Mouse (Mus musculus) liver, embryonic 15.5 days (tissue): ENCODE measurements around the gene Unk. TPM values are rescaled to one million over a fixed set of nuclear protein-coding genes. Genes with fewer than 3 reads are reported as not detected.

Source experiments
- ATAC-seq: fragments of 200-750 bp; cut with Nextera tagmentation; 2 replicates; pipeline ENCODE4 v1.8.0; 2017; ENCODE audit warnings: moderate number of reproducible peaks, mild to moderate bottlenecking, moderate library complexity; ENCODE audit not compliant: insufficient read depth
- H3K27ac ChIP-seq: fragments of 300-500 bp; sonication (generic); replicated peaks from 2 replicates; pipeline ENCODE4 v1.5.1; 2015; ENCODE audit warnings: mild to moderate bottlenecking, inconsistent platforms
- H3K27me3 ChIP-seq: fragments of 300-500 bp; sonication (generic); 2 replicates; pipeline ENCODE4 v1.6.1; 2015; ENCODE audit warnings: mild to moderate bottlenecking, inconsistent platforms
- H3K36me3 ChIP-seq: fragments of 300-500 bp; sonication (generic); replicated peaks from 2 replicates; pipeline ENCODE4 v1.6.1; 2015; ENCODE audit warnings: moderate library complexity, mild to moderate bottlenecking, inconsistent platforms
- H3K4me1 ChIP-seq: fragments of 300-500 bp; sonication (generic); replicated peaks from 2 replicates; pipeline ENCODE4 v1.6.1; 2015; ENCODE audit warnings: inconsistent platforms
- H3K4me2 ChIP-seq: fragments of 300-500 bp; sonication (generic); 2 replicates; pipeline ENCODE4 v1.6.1; 2015; ENCODE audit warnings: moderate library complexity, mild to moderate bottlenecking, inconsistent platforms
- H3K4me3 ChIP-seq: fragments of 300-500 bp; sonication (generic); replicated peaks from 2 replicates; pipeline ENCODE4 v1.5.1; 2015; ENCODE audit warnings: mild to moderate bottlenecking, inconsistent platforms
- H3K9ac ChIP-seq: fragments of 300-500 bp; sonication (generic); 2 replicates; pipeline ENCODE4 v1.6.1; 2015; ENCODE audit warnings: moderate library complexity, mild to moderate bottlenecking, inconsistent platforms
- H3K9me3 ChIP-seq: fragments of 300-500 bp; sonication (generic); replicated peaks from 2 replicates; pipeline ENCODE4 v1.6.1; 2016; ENCODE audit warnings: inconsistent platforms
- WGBS: fragments of 180-500 bp; shearing (Covaris S2); methylation state at CpG from one replicate; pipeline ENCODE4 v1.1.7; 2015; ENCODE audit warnings: mixed read lengths; ENCODE audit not compliant: insufficient replicate concordance; 5-methylcytosine and 5-hydroxymethylcytosine counted together
- polyA plus RNA-seq: library from polyadenylated mRNA; unstranded; fragments of >200 nt; fragmentation: Nextera tagmentation; extraction: Ambion mirVana; gene quantifications from 2 replicates; pipeline ENCODE4 v1.2.1, GENCODE M21; 2015

Gene Unk
- polyA plus RNA-seq, 1 experiment from 2014 or later: 10.1 TPM

DNA sequence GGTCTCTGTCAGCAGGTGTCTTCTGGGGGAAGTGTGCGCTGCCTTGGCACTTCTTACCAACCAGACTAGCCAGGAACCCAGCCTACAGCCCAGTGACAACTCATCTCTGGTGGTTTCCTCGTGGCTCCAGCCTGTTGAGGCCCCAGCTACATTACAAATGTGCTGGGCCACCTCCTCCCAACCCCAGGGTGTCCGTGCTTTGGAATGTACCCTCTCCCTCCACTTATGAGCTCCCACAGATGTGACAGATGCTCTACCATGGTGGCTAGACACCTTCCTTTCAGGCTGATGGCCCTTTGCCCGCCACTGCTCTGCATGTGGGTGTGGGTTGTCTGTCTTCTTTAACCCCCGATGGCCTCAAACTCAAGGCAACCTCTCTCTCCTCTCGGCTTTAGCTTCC lies 28.4 kb upstream of the Unk start:
- Histone ChIP-seq H3K4me3 (no peak overlapping the region), H3K27ac (no peak overlapping the region), H3K27me3 (peaks cover 19% of the 10 kb centered on the region), H3K36me3 (no peaks in the 10 kb centered on the region), H3K4me1 (peaks cover 41% of the 10 kb centered on the region), H3K9ac (no peak overlapping the region), H3K9me3 (no peaks in the 10 kb centered on the region), H3K4me2 (no peak overlapping the region)
- no peak for ATAC-seq
- 53% methylated on average over 6 of the region's 6 CpGs for WGBS

DNA sequence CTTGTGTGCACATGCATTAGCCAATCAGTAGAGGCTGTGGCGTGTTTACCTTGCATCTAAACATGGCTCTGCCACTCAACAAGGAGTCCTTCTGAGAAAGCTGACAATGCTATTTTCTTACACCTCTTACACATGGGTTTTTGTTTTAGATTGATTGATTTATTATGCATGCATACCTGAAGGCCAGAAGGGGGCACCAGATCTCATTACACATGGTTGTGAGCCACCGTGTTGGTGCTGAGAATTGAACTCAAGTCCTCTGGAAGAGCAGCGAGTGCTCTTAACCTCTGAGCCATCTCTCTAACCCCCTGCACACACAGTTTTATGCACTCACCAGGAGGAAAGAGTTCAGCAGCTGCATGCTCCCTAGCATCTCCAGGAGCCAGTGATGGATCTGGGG lies 27.2 kb upstream of the Unk start:
- Histone ChIP-seq H3K4me2 (no peak overlapping the region), H3K36me3 (peaks cover under 1% of the 10 kb centered on the region; the same call in 1 of the 2 replicates), H3K27me3 (peaks cover 16% of the 10 kb centered on the region), H3K27ac (no peak overlapping the region), H3K4me1 (peaks cover 42% of the 10 kb centered on the region), H3K9ac (no peak overlapping the region), H3K9me3 (no peaks in the 10 kb centered on the region), H3K4me3 (no peak overlapping the region)
- WGBS: 72% methylated on average over 3 of the region's 3 CpGs
- no peak for ATAC-seq

DNA sequence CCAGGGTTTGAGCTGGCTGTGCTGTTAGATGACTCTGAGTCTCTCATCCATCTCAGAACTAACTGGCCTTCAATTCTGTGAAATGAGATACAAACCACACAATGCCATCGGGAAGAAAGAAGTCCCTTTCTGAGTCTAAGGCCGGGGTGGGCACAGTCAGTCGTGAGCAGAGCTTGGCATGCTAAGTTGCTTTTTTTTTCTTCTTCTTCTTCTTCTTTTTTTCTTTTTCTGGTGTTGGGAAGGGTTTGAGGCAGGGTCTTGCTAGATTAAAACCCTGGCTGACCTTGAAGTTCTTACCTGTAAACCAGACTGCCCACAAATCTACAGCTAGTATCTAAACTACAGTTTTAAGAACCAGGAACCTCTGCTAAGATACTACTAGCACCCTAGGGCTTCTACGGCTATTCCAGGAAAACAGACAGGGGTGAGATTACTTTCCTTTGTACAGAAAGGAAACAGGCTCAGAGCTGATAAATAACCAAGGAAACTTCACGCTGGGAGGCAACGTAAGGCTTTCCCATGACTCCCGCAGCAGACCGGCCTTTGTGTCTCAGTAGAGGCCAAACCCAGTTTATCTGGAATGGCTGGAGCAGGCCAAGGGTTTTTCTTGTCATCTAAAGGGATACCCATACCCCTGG lies 25.8 kb upstream of the Unk start:
- Histone ChIP-seq H3K9ac (peak overlapping the region; percentile 50), H3K9me3 (no peaks in the 10 kb centered on the region), H3K36me3 (peaks cover 15% of the 10 kb centered on the region), H3K4me2 (peak overlapping the region; percentile 79), H3K27ac (peak overlapping the region; percentile 84), H3K27me3 (peaks cover 16% of the 10 kb centered on the region), H3K4me1 (peaks cover 38% of the 10 kb centered on the region), H3K4me3 (peak overlapping the region; percentile 49)
- ATAC-seq: no peak
- WGBS: 12% methylated on average over 8 of the region's 8 CpGs

GRCm38 (mm10) chr11:116004840-116005700 lies 25.1 kb upstream of the Unk start:
- 4% methylated on average over 54 of the region's 54 CpGs for WGBS
- no peaks in the 10 kb centered on the region for H3K9me3 ChIP-seq
- H3K36me3 ChIP-seq: peaks cover 20% of the 10 kb centered on the region
- peak overlapping the region; percentile 84 for H3K27ac ChIP-seq
- peak overlapping the region; percentile 49 for H3K4me3 ChIP-seq
- ATAC-seq: peak; percentile 68
- H3K4me2 ChIP-seq: peak overlapping the region; percentile 79
- peaks cover 37% of the 10 kb centered on the region for H3K4me1 ChIP-seq
- H3K9ac ChIP-seq: peak overlapping the region; percentile 50
- peaks cover 11% of the 10 kb centered on the region for H3K27me3 ChIP-seq

DNA sequence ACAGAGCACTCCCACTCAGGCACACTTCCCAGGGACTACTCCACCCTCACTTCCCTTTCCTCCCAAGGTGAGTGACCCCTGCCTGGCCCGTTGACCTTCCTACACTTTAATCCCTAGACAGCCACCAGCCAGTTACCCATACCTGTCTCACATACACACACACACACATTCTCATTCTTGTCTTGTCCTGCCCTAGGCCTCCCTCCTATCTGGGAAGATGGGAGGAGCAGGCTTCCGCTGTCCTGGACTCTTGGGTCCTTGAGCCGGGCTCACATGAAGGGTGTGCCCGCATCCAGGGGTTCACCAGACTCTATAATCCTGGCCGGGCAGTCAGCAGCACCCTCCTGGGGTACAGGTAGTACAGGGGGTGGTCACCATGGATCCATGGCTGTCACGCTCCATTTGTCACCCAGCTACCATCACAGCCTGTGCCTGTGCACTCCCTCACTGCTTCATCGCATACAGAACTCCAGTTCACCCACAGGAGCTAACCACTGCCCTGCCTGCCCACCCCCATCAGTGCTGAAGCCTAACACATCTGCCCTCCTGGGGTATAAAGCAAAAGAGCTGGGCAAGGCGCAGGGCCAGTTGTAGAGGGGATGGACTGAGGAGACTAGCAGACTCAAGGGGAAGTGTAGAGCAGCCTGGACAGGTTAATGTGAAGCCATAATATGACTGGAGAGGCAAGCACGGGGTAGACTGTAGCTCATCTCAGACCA lies 24.3 kb upstream of the Unk start:
- Histone ChIP-seq H3K4me3 (peak overlapping the region; percentile 49; the same call in 1 of the 2 replicates), H3K36me3 (peaks cover 27% of the 10 kb centered on the region), H3K27ac (peak overlapping the region; percentile 84), H3K9ac (peak overlapping the region; percentile 50; the same call in 1 of the 2 replicates), H3K27me3 (peaks cover 4% of the 10 kb centered on the region; the same call in 1 of the 2 replicates), H3K9me3 (no peaks in the 10 kb centered on the region), H3K4me1 (peaks cover 42% of the 10 kb centered on the region), H3K4me2 (peak overlapping the region; percentile 79)
- 62% methylated on average over 9 of the region's 9 CpGs for WGBS
- no peak; the same call in none of the 2 replicates for ATAC-seq

DNA sequence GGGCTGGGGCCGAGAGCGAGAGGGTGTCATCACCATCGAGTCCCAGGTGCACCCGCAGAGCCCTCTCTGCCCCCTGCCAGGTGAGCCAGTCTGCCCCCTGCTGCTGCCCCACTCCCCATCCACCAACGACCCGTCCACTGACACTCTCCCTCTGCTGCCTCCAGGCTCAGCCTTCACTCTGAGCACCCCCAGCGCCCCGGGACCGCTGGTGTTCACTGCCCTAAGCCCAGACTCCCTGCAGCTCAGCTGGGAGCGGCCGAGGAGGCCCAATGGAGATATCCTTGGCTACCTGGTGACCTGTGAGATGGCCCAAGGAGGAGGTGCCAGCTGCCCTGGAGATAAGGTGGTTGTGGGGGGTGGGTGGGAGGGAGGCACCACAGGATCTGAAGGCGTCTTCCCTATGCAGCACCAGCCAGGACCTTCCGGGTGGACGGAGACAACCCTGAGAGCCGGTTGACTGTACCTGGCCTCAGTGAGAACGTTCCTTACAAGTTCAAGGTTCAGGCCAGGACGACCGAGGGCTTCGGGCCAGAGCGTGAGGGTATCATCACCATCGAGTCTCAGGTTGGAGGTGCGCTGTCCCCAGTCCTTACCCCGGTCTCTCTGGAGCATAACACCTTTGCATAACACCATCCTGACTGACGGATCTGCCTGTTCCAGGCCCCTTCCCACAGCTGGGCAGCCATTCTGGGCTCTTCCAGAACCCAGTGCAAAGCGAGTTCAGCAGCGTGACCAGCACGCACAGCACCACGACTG lies 22.8 kb upstream of the Unk start:
- ATAC-seq: no peak
- H3K9ac ChIP-seq: no peak overlapping the region
- no peak overlapping the region for H3K4me2 ChIP-seq
- H3K4me3 ChIP-seq: no peak overlapping the region
- WGBS: 82% methylated on average over 28 of the region's 28 CpGs
- peaks cover 56% of the 10 kb centered on the region for H3K4me1 ChIP-seq
- H3K27ac ChIP-seq: no peak overlapping the region
- peaks cover 2% of the 10 kb centered on the region; the same call in 1 of the 2 replicates for H3K27me3 ChIP-seq
- no peaks in the 10 kb centered on the region for H3K9me3 ChIP-seq
- peaks cover 27% of the 10 kb centered on the region for H3K36me3 ChIP-seq

- Histone ChIP-seq H3K27me3 (peaks cover 13% of the 10 kb centered on the region), H3K4me3 (no peak overlapping the region), H3K9ac (no peak overlapping the region), H3K9me3 (no peaks in the 10 kb centered on the region), H3K4me1 (peaks cover 64% of the 10 kb centered on the region), H3K27ac (no peak overlapping the region), H3K36me3 (peaks cover 27% of the 10 kb centered on the region), H3K4me2 (no peak overlapping the region)
- WGBS: 74% methylated on average over 11 of the region's 11 CpGs
- ATAC-seq: no peak
These were observed 21.7 kb upstream of the Unk start for GRCm38 (mm10) chr11:116008411-116008810.

DNA sequence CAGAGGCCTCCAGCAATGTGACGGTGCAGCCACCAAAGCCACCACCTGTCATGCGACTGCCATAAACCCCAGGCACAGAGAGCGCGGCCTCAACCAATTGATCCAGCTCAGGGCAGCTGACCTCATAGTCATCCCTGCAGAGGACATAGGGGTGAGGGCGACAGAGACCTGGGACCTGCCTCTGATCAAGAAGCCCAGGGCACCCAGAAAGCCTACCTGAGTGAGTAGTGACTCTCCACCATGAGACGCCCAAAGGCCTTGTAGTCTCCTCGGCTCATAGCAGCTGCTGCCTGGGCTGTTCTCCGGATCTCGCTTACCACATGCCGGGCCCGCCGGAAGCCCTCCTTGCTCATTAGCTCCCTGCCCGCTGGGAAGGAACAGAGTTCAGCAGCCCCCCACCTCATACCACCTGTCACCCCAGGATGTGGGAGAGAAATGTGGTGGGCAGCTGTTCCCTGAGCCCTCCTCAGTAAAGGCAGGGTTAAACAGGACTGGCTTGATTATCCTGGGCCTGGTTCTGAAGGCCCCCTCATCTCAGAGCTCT lies 21.2 kb upstream of the Unk start:
- no peak for ATAC-seq
- Histone ChIP-seq H3K27ac (no peak overlapping the region), H3K9ac (no peak overlapping the region), H3K4me1 (peaks cover 61% of the 10 kb centered on the region), H3K27me3 (peaks cover 15% of the 10 kb centered on the region), H3K9me3 (no peaks in the 10 kb centered on the region), H3K4me2 (no peak overlapping the region), H3K4me3 (no peak overlapping the region), H3K36me3 (peaks cover 27% of the 10 kb centered on the region)
- WGBS: 78% methylated on average over 13 of the region's 13 CpGs

DNA sequence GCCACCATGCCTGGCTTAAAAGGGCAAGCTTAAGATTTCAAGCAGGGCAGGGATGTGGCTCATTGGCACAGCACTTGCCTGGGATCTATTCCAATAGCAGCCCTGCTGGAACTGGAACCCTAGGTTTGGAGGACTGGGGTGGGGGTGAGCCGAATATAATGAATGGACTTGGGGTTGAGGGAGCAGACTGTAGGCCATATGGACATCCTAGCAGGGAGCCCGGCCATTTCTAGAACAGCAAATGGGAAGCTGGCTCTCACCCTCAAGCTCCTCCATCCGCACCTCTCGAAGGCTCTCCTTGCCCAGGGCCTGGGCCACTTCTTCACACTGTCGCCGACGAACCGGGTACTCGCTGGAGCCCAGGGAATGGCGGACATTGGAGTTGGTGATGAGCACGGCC lies 20.5 kb upstream of the Unk start:
- H3K4me1 ChIP-seq: peaks cover 54% of the 10 kb centered on the region
- H3K9ac ChIP-seq: no peak overlapping the region
- H3K27ac ChIP-seq: no peak overlapping the region
- H3K36me3 ChIP-seq: peaks cover 27% of the 10 kb centered on the region
- H3K9me3 ChIP-seq: no peaks in the 10 kb centered on the region
- H3K4me3 ChIP-seq: no peak overlapping the region
- no peak for ATAC-seq
- 81% methylated on average over 11 of the region's 11 CpGs for WGBS
- H3K4me2 ChIP-seq: no peak overlapping the region
- H3K27me3 ChIP-seq: peaks cover 22% of the 10 kb centered on the region

DNA sequence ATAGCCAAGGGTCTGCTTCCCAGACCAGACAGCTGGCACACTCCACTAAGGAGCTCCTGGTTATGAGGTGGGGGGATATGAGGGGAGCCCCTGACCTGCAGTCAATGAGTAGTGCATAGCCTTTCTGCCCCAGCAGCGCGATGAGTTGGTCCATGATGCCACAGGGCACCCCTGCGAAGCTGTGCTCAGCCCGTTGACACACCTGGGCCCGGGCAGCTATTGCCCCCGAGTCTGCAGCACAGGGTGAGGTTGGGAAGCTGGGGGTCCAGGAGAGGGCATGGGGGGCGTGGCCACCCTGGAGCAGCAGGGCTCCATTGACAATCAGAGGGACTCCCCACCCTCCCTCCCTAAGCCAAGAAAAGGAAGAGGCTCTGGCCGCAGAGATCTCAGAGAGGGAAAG lies 20.0 kb upstream of the Unk start:
- ATAC-seq: no peak
- Histone ChIP-seq H3K27ac (no peak overlapping the region), H3K4me3 (no peak overlapping the region), H3K9ac (no peak overlapping the region), H3K4me1 (peaks cover 54% of the 10 kb centered on the region), H3K4me2 (no peak overlapping the region), H3K9me3 (no peaks in the 10 kb centered on the region), H3K27me3 (peaks cover 27% of the 10 kb centered on the region), H3K36me3 (peaks cover 27% of the 10 kb centered on the region)
- WGBS: 81% methylated on average over 8 of the region's 8 CpGs
